In genomic region chr19:47854796-47855783, GRCm38 (mm10) we compare ENCODE assay signal across 8 mouse cellular contexts. TPM values are rescaled to one million over a fixed set of nuclear protein-coding genes. Genes with fewer than 3 reads are reported as not detected.
A peak's percentile ranks its signal among the peaks of the same experiment; 100 is the strongest.
DNase-seq lines count a peak whose midpoint lies in the region; ATAC-seq lines count a peak whose summit lies in the region.

TSS of gene Gsto1 (plus strand) at chr19:47854970.

- peak within 1 kb of the TSS; percentile 81 for H3K4me2 ChIP-seq in intestine, embryonic 14.5 days (ENCODE audit: low read length)

- 0 out of 2 replicates have a peak, but pooled peaks cover 6% of the 10 kb centered on the region for H3K4me1 ChIP-seq in intestine, embryonic 14.5 days (replicated peaks; ENCODE audit: control insufficient read depth, insufficient read depth, low read length)

- under 1% methylated on average over 59 of the region's 60 CpGs for WGBS in intestine, embryonic 14.5 days

- H3K27me3 ChIP-seq in intestine, embryonic 14.5 days (replicated peaks; ENCODE audit: control insufficient read depth, insufficient read depth, low read length) = no peaks in the 10 kb centered on the region

- peak; percentile 95 for ATAC-seq in intestine, embryonic 14.5 days (replicated peaks; ENCODE audit: low FRiP score, low TSS enrichment, low read depth)
- ATAC-seq in megakaryocyte progenitor cell, adult 5-6 weeks (replicated peaks; ENCODE audit: poor library complexity) = peak; percentile 89

- peak within 1 kb of the TSS; percentile 73 for H3K27ac ChIP-seq in intestine, embryonic 14.5 days (ENCODE audit: low read depth)

- peaks cover 23% of the 10 kb centered on the region; the same call in 1 of the 2 replicates for H3K36me3 ChIP-seq in intestine, embryonic 14.5 days (ENCODE audit: control insufficient read depth, insufficient read depth, low read length)

- H3K9me3 ChIP-seq in intestine, embryonic 14.5 days (ENCODE audit: control insufficient read depth, low read length) = no peaks in the 10 kb centered on the region

- DNase-seq in adrenal gland, adult (ENCODE audit: inconsistent age in 2 of 2, low spot score in 1 of 2) = peak; percentile 92 to 97
- peak; percentile 94 for DNase-seq in embryo, embryonic 10.5 days (ENCODE audit: low spot score)
- DNase-seq in gastrocnemius, postnatal 25 days = peak; percentile 85
- DNase-seq in intestine, embryonic 14.5 days (ENCODE audit: low spot score) = peak; percentile 95
- DNase-seq in left cerebral cortex, postnatal 10 days (ENCODE audit: extremely low spot score in 1 of 2, low spot score in 2 of 2) = peak; percentile 78 to 93
- peak; percentile 91 to 92 for DNase-seq in right cerebral cortex, postnatal 10 days (ENCODE audit: low spot score in 2 of 2)
- peak; percentile 94 for DNase-seq in urinary bladder, postnatal 14 days (ENCODE audit: low spot score)

- H3K9ac ChIP-seq in intestine, embryonic 14.5 days (ENCODE audit: low read length) = peak within 1 kb of the TSS; percentile 79

- peak within 1 kb of the TSS; percentile 66 for H3K4me3 ChIP-seq in intestine, embryonic 14.5 days (ENCODE audit: low read depth, low read length)

- intact Hi-C loops in left cerebral cortex, postnatal 10 days (cut with DNase I) = no loop called here

RNA-seq across cellular contexts. Expression of gene Gsto1, which starts in this region (rescaled TPM):
- 10 to 100 TPM; 45.3 to 52.3 TPM for total RNA-seq in gastrocnemius, postnatal 25 days (2021)
- polyA plus RNA-seq in intestine, embryonic 14.5 days (2014; fragmentation: Nextera tagmentation; extraction: Ambion mirVana) = 313 and 340 TPM in 2 replicates
- total RNA-seq in left cerebral cortex, postnatal 10 days (2021) = 10 to 100 TPM; 74.4 TPM
- total RNA-seq in megakaryocyte progenitor cell, adult 5-6 weeks (2015) = 413 and 417 TPM in 2 replicates
- 162 and 194 TPM in 2 replicates for total RNA-seq in megakaryocyte progenitor cell, adult 5-6 weeks (2017)

Comparison
In these comparisons a context has a peak if more than half of its experiments do, and no peak if none do; other contexts are left out.
1. Peak in every context shown above with its lines: DNase-seq, ATAC-seq, H3K4me3 ChIP-seq and H3K27ac ChIP-seq.